Mouse (Mus musculus): Measurements from ENCODE around the gene Ttyh3.
"Not testable (repeated sequence)": the region's sequence is repeated elsewhere in the genome, so short reads cannot be mapped to it uniquely, and the experiment has no call there.

GRCm38 (mm10) chr5:140672603-140673002 is 23.8 kb upstream of the Ttyh3 start:
- not testable (repeated sequence) for TF ChIP-seq CTCF (IDR thresholded peaks at IDR 0.05; ENCODE audit: control insufficient read depth, insufficient read depth, low read length); POLR2A (IDR thresholded peaks at IDR 0.05; ENCODE audit: borderline replicate concordance, control insufficient read depth, low read depth, low read length)
